Mouse (Mus musculus) heart, adult 2 months (tissue): ENCODE measurements at regions not wholly inside any gene's neighbourhood (a gene's known extent, or its start where the extent isn't known, plus 50 kb on each side); places are given as distances from the start of the nearest gene placed in this dataset.
A peak's percentile ranks its signal among the peaks of the same experiment; 100 is the strongest.

Source experiments
- DNase-seq, 2 experiments: peaks; one replicate each; pipeline ENCODE4 v3.0.0; 2021
- H3K27ac ChIP-seq: fragments of 200-600 bp; 2 replicates; pipeline ENCODE4 v1.8.1; 2022
- H3K27me3 ChIP-seq: fragments of 200-500 bp; 2 replicates; pipeline ENCODE4 v1.6.1; 2012; ENCODE audit warnings: mild to moderate bottlenecking, low read length, inconsistent platforms, mixed read lengths; ENCODE audit not compliant: control insufficient read depth, insufficient read depth
- H3K36me3 ChIP-seq: fragments of 200-500 bp; 2 replicates; pipeline ENCODE4 v1.6.1; 2012; ENCODE audit warnings: low read length, inconsistent platforms; ENCODE audit not compliant: control insufficient read depth, insufficient read depth
- H3K4me1 ChIP-seq: fragments of 200-500 bp; 2 replicates; pipeline ENCODE4 v1.6.1; 2011; ENCODE audit warnings: low read length; ENCODE audit not compliant: control insufficient read depth, insufficient read depth
- H3K4me3 ChIP-seq: fragments of 200-600 bp; 2 replicates; pipeline ENCODE4 v1.8.1; 2022
- H3K79me2 ChIP-seq: fragments of 200-500 bp; replicated peaks from 2 replicates; pipeline ENCODE4 v1.6.1; 2012; ENCODE audit warnings: mild to moderate bottlenecking, inconsistent platforms, low read length, moderate library complexity, mixed read lengths; ENCODE audit not compliant: control insufficient read depth, insufficient read depth
- H3K9ac ChIP-seq: fragments of 200-500 bp; 2 replicates; pipeline ENCODE4 v1.6.1; 2012; ENCODE audit warnings: low read depth, mild to moderate bottlenecking, control low read depth, inconsistent platforms, low read length, mixed read lengths
- CTCF ChIP-seq: fragments of 200-600 bp; IDR thresholded peaks from 2 replicates; pipeline ENCODE4 v1.8.1; 2022; ENCODE audit warnings: antibody characterized with exemption, mild to moderate bottlenecking, moderate library complexity
- EP300 ChIP-seq: fragments of 200-500 bp; IDR thresholded peaks from 2 replicates; pipeline ENCODE4 v1.6.1; 2011; ENCODE audit warnings: low read depth, low read length, control low read depth; ENCODE audit not compliant: insufficient read depth
- POLR2A ChIP-seq: fragments of 200-500 bp; IDR thresholded peaks from 2 replicates; pipeline ENCODE4 v1.6.1; 2011; ENCODE audit warnings: mild to moderate bottlenecking, low read depth, low read length, control low read depth; ENCODE audit not compliant: insufficient read depth
- WGBS: fragments of 180-500 bp; shearing (Covaris S2); methylation state at CpG from one replicate; pipeline ENCODE4 v1.1.7; 2018; 5-methylcytosine and 5-hydroxymethylcytosine counted together
- intact Hi-C: fragments of 180-260 bp; cut with DNase I; formaldehyde crosslinking; loops from one replicate; pipeline ENCODE4 v1.15.1; 2025

GRCm38 (mm10) chr5:53384026-53384425 lies 81.9 kb upstream of the Rbpj start:
- Histone ChIP-seq H3K36me3 (no peaks in the 10 kb centered on the region), H3K27me3 (no peaks in the 10 kb centered on the region), H3K4me3 (no peak overlapping the region), H3K27ac (no peak overlapping the region), H3K4me1 (peaks cover 7% of the 10 kb centered on the region), H3K79me2 (no peaks in the 10 kb centered on the region), H3K9ac (no peak overlapping the region)
- WGBS, result 79% methylated on average over 7 of the region's 7 CpGs
- DNase-seq, result no peak
- intact Hi-C loops, result loop anchor here (10.0 kb wide), 1 partner anchor 211 kb away; no protein-coding TSS in a partner anchor
- no peak for TF ChIP-seq POLR2A
- no peak for TF ChIP-seq CTCF
- TF ChIP-seq EP300, result no peak

GRCm38 (mm10) chr5:53385513-53386148 lies 80.3 kb upstream of the Rbpj start:
- H3K9ac ChIP-seq, result no peak overlapping the region
- H3K27me3 ChIP-seq, result no peaks in the 10 kb centered on the region
- no peaks in the 10 kb centered on the region for H3K79me2 ChIP-seq
- TF ChIP-seq POLR2A, result no peak
- intact Hi-C loops, result loop anchor here (10.0 kb wide), 1 partner anchor 209 kb away; no protein-coding TSS in a partner anchor
- peaks cover 5% of the 10 kb centered on the region for H3K4me1 ChIP-seq
- H3K36me3 ChIP-seq, result no peaks in the 10 kb centered on the region
- WGBS, result 68% methylated on average over 3 of the region's 3 CpGs
- no peak overlapping the region for H3K27ac ChIP-seq
- DNase-seq, result no peak
- no peak overlapping the region for H3K4me3 ChIP-seq

GRCm38 (mm10) chr5:53393571-53393970 lies 72.4 kb upstream of the Rbpj start:
- DNase-seq, result no peak
- H3K4me1 ChIP-seq, result no peaks in the 10 kb centered on the region
- no peak overlapping the region for H3K4me3 ChIP-seq
- H3K27ac ChIP-seq, result no peak overlapping the region
- no peaks in the 10 kb centered on the region for H3K79me2 ChIP-seq
- 84% methylated on average over 2 of the region's 2 CpGs for WGBS
- H3K27me3 ChIP-seq, result no peaks in the 10 kb centered on the region; the same call in 1 of the 2 replicates
- intact Hi-C loops, result no loop called here
- H3K36me3 ChIP-seq, result no peaks in the 10 kb centered on the region
- TF ChIP-seq EP300 (no peak), CTCF (no peak), POLR2A (no peak)
- no peak overlapping the region for H3K9ac ChIP-seq

GRCm38 (mm10) chr5:53394560-53394959 lies 71.4 kb upstream of the Rbpj start:
- DNase-seq, result no peak
- no peaks in the 10 kb centered on the region for H3K36me3 ChIP-seq
- H3K27me3 ChIP-seq, result no peaks in the 10 kb centered on the region; the same call in 1 of the 2 replicates
- H3K79me2 ChIP-seq, result no peaks in the 10 kb centered on the region
- no peak overlapping the region for H3K9ac ChIP-seq
- no peak overlapping the region for H3K27ac ChIP-seq
- H3K4me1 ChIP-seq, result no peaks in the 10 kb centered on the region; the same call in 1 of the 2 replicates
- intact Hi-C loops, result no loop called here
- TF ChIP-seq EP300, result no peak
- no peak for TF ChIP-seq POLR2A
- TF ChIP-seq CTCF, result no peak
- WGBS, result 86% methylated on average over 3 of the region's 3 CpGs
- no peak overlapping the region for H3K4me3 ChIP-seq

GRCm38 (mm10) chr5:53398428-53399058 lies 67.4 kb upstream of the Rbpj start:
- Histone ChIP-seq H3K79me2 (no peaks in the 10 kb centered on the region), H3K27ac (no peak overlapping the region), H3K27me3 (no peaks in the 10 kb centered on the region), H3K9ac (no peak overlapping the region), H3K36me3 (no peaks in the 10 kb centered on the region), H3K4me3 (no peak overlapping the region), H3K4me1 (no peaks in the 10 kb centered on the region; the same call in 1 of the 2 replicates)
- intact Hi-C loops, result no loop called here
- DNase-seq, result no peak
- 82% methylated on average over 8 of the region's 8 CpGs for WGBS
- TF ChIP-seq CTCF (no peak), POLR2A (no peak), EP300 (no peak)

GRCm38 (mm10) chr5:53401093-53401492 lies 64.9 kb upstream of the Rbpj start:
- H3K27me3 ChIP-seq, result no peaks in the 10 kb centered on the region
- H3K9ac ChIP-seq, result no peak overlapping the region
- DNase-seq, result peak in 1 of 2 experiments; percentile 56
- intact Hi-C loops, result no loop called here
- no peaks in the 10 kb centered on the region for H3K79me2 ChIP-seq
- TF ChIP-seq EP300, result no peak
- TF ChIP-seq POLR2A, result no peak
- TF ChIP-seq CTCF, result no peak
- H3K4me1 ChIP-seq, result no peaks in the 10 kb centered on the region; the same call in 1 of the 2 replicates
- H3K27ac ChIP-seq, result no peak overlapping the region
- 81% methylated on average over 4 of the region's 4 CpGs for WGBS
- no peak overlapping the region for H3K4me3 ChIP-seq
- no peaks in the 10 kb centered on the region for H3K36me3 ChIP-seq
